Mouse (Mus musculus) midbrain, embryonic 12.5 days (tissue): ENCODE data around the gene Igfbp2. TPM values are rescaled to one million over a fixed set of nuclear protein-coding genes. Genes with fewer than 3 reads are reported as not detected.

Experiments
- ATAC-seq: fragments of 200-750 bp; cut with Nextera tagmentation; 2 replicates; pipeline ENCODE4 v1.8.0; 2017; ENCODE audit warnings: low read depth, moderate TSS enrichment, moderate library complexity; ENCODE audit not compliant: low FRiP score
- H3K27ac ChIP-seq: fragments of 300-500 bp; sonication (generic); replicated peaks from 2 replicates; pipeline ENCODE4 v1.5.1; 2016; ENCODE audit warnings: mild to moderate bottlenecking
- H3K27me3 ChIP-seq: fragments of 300-500 bp; sonication (generic); 2 replicates; pipeline ENCODE4 v1.6.1; 2016; ENCODE audit warnings: mild to moderate bottlenecking
- H3K36me3 ChIP-seq: fragments of 300-500 bp; sonication (generic); 2 replicates; pipeline ENCODE4 v1.6.1; 2016
- H3K4me1 ChIP-seq: fragments of 300-500 bp; sonication (generic); 2 replicates; pipeline ENCODE4 v1.6.1; 2016
- H3K4me2 ChIP-seq: fragments of 300-500 bp; sonication (generic); replicated peaks from 2 replicates; pipeline ENCODE4 v1.6.1; 2016; ENCODE audit warnings: mild to moderate bottlenecking, moderate library complexity
- H3K4me3 ChIP-seq: fragments of 300-500 bp; sonication (generic); 2 replicates; pipeline ENCODE4 v1.5.1; 2016; ENCODE audit warnings: mild to moderate bottlenecking
- H3K9ac ChIP-seq: fragments of 300-500 bp; sonication (generic); replicated peaks from 2 replicates; pipeline ENCODE4 v1.6.1; 2016; ENCODE audit warnings: mild to moderate bottlenecking, moderate library complexity
- H3K9me3 ChIP-seq: fragments of 300-500 bp; sonication (generic); 2 replicates; pipeline ENCODE4 v1.6.1; 2016; ENCODE audit warnings: mild to moderate bottlenecking
- WGBS: fragments of 180-500 bp; shearing (Covaris S2); methylation state at CpG from one replicate; pipeline ENCODE4 v1.1.7; 2016; 5-methylcytosine and 5-hydroxymethylcytosine counted together
- polyA plus RNA-seq: library from polyadenylated mRNA; unstranded; fragments of >200 nt; fragmentation: Nextera tagmentation; extraction: Ambion mirVana; gene quantifications from 2 replicates; pipeline ENCODE4 v1.2.1, GENCODE M21; 2016

Gene Igfbp2
- polyA plus RNA-seq, 1 experiment from 2014 or later = 637 TPM

GRCm38 (mm10) chr1:72819995-72820394, 4.3 kb upstream of the Igfbp2 start:
- no peak for ATAC-seq
- Histone ChIP-seq H3K4me3 (no peak overlapping the region), H3K4me1 (peaks cover 17% of the 10 kb centered on the region), H3K27me3 (peaks cover 10% of the 10 kb centered on the region; the same call in 1 of the 2 replicates), H3K27ac (no peak overlapping the region), H3K9me3 (no peaks in the 10 kb centered on the region), H3K4me2 (no peak overlapping the region), H3K9ac (no peak overlapping the region), H3K36me3 (no peaks in the 10 kb centered on the region)
- 91% methylated on average over 6 of the region's 6 CpGs for WGBS

DNA sequence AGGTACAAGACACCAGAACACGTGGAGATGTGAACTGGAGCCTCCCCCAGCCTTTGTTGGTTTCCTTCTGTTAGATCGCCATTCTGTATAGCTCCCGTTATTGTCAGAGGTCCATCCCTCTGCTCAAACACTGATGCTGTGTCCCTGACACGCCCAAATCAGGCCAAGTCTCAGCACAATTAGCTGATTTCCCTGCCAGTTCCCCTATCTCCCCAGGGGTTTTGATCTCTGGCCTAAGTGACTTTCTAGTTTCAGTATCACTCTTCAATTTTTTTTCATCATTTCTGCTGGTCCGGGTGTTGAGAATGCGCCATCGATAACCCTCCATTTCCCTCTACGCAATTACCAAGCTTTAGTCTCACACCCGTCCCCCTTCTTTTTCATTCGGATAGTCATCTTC, 1.4 kb upstream of the Igfbp2 start:
- ATAC-seq = no peak
- Histone ChIP-seq H3K27me3 (peaks cover 10% of the 10 kb centered on the region; the same call in 1 of the 2 replicates), H3K27ac (peak overlapping the region; percentile 94; the same call in 1 of the 2 replicates), H3K4me2 (no peak overlapping the region), H3K9ac (no peak overlapping the region), H3K4me1 (peaks cover 28% of the 10 kb centered on the region), H3K9me3 (no peaks in the 10 kb centered on the region), H3K4me3 (no peak overlapping the region), H3K36me3 (no peaks in the 10 kb centered on the region)
- WGBS = 62% methylated on average over 10 of the region's 10 CpGs

GRCm38 (mm10) chr1:72824707-72825101, 401 bp downstream of the Igfbp2 start:
- H3K4me2 ChIP-seq = peak overlapping the region; percentile 91
- peaks cover 10% of the 10 kb centered on the region; the same call in 1 of the 2 replicates for H3K27me3 ChIP-seq
- peaks cover 10% of the 10 kb centered on the region for H3K36me3 ChIP-seq
- peak; percentile 46 for ATAC-seq
- H3K9ac ChIP-seq = peak overlapping the region; percentile 94
- H3K9me3 ChIP-seq = no peaks in the 10 kb centered on the region
- H3K4me3 ChIP-seq = peak overlapping the region; percentile 88
- peaks cover 37% of the 10 kb centered on the region for H3K4me1 ChIP-seq
- 0% methylated on average over 37 of the region's 37 CpGs for WGBS
- peak overlapping the region; percentile 94 for H3K27ac ChIP-seq

GRCm38 (mm10) chr1:72825286-72825685, 983 bp downstream of the Igfbp2 start:
- peak overlapping the region; percentile 88 for H3K4me3 ChIP-seq
- peak overlapping the region; percentile 94 for H3K9ac ChIP-seq
- peaks cover 10% of the 10 kb centered on the region; the same call in 1 of the 2 replicates for H3K27me3 ChIP-seq
- under 1% methylated on average over 20 of the region's 20 CpGs for WGBS
- peak overlapping the region; percentile 94 for H3K27ac ChIP-seq
- no peak for ATAC-seq
- H3K4me1 ChIP-seq = peaks cover 40% of the 10 kb centered on the region
- H3K36me3 ChIP-seq = peaks cover 16% of the 10 kb centered on the region
- H3K9me3 ChIP-seq = no peaks in the 10 kb centered on the region
- peak overlapping the region; percentile 91 for H3K4me2 ChIP-seq

GRCm38 (mm10) chr1:72825921-72826320, 1.6 kb downstream of the Igfbp2 start:
- Histone ChIP-seq H3K9me3 (no peaks in the 10 kb centered on the region), H3K27ac (peak overlapping the region; percentile 94), H3K27me3 (peaks cover 10% of the 10 kb centered on the region; the same call in 1 of the 2 replicates), H3K36me3 (peaks cover 22% of the 10 kb centered on the region), H3K4me3 (peak overlapping the region; percentile 88), H3K9ac (peak overlapping the region; percentile 94), H3K4me1 (peaks cover 40% of the 10 kb centered on the region), H3K4me2 (peak overlapping the region; percentile 91)
- WGBS = under 1% methylated on average over 4 of the region's 4 CpGs
- ATAC-seq = no peak

DNA sequence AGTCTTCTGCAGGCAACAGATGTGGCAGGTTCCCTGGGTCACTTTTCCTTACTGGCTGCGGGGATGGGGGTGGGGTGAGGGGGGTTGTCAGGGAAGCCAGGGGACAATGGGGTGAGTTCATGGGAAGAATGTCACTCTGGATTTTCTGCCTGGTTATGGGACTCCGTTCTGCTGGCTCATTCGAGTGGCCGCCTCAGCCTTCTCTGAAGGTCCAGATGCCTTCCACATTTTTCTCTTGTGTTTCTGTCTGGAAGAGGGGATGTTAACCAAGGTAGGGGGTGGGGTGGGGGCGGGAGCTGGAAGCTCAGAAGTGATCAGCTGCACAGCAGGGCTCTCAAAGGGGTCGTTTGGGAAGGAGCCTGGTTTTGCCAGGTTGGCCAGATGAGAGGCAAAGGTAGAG, 2.1 kb downstream of the Igfbp2 start:
- Histone ChIP-seq H3K9ac (peak overlapping the region; percentile 94), H3K4me3 (peak overlapping the region; percentile 88), H3K9me3 (no peaks in the 10 kb centered on the region), H3K36me3 (peaks cover 27% of the 10 kb centered on the region), H3K27ac (peak overlapping the region; percentile 94), H3K27me3 (peaks cover 10% of the 10 kb centered on the region; the same call in 1 of the 2 replicates), H3K4me1 (peaks cover 40% of the 10 kb centered on the region), H3K4me2 (peak overlapping the region; percentile 91)
- ATAC-seq = peak; percentile 34
- 0% methylated on average over 6 of the region's 6 CpGs for WGBS

- Histone ChIP-seq H3K4me1 (peaks cover 40% of the 10 kb centered on the region), H3K27ac (peak overlapping the region; percentile 94), H3K4me2 (peak overlapping the region; percentile 91), H3K9me3 (no peaks in the 10 kb centered on the region), H3K4me3 (peak overlapping the region; percentile 88), H3K27me3 (peaks cover 9% of the 10 kb centered on the region; the same call in 1 of the 2 replicates), H3K9ac (peak overlapping the region; percentile 94), H3K36me3 (peaks cover 27% of the 10 kb centered on the region)
- ATAC-seq = 0 out of 2 replicates have a peak, but pooled peaks have one; percentile 10
- 1% methylated on average over 7 of the region's 7 CpGs for WGBS
These were observed 2.6 kb downstream of the Igfbp2 start for GRCm38 (mm10) chr1:72826931-72827330.

DNA sequence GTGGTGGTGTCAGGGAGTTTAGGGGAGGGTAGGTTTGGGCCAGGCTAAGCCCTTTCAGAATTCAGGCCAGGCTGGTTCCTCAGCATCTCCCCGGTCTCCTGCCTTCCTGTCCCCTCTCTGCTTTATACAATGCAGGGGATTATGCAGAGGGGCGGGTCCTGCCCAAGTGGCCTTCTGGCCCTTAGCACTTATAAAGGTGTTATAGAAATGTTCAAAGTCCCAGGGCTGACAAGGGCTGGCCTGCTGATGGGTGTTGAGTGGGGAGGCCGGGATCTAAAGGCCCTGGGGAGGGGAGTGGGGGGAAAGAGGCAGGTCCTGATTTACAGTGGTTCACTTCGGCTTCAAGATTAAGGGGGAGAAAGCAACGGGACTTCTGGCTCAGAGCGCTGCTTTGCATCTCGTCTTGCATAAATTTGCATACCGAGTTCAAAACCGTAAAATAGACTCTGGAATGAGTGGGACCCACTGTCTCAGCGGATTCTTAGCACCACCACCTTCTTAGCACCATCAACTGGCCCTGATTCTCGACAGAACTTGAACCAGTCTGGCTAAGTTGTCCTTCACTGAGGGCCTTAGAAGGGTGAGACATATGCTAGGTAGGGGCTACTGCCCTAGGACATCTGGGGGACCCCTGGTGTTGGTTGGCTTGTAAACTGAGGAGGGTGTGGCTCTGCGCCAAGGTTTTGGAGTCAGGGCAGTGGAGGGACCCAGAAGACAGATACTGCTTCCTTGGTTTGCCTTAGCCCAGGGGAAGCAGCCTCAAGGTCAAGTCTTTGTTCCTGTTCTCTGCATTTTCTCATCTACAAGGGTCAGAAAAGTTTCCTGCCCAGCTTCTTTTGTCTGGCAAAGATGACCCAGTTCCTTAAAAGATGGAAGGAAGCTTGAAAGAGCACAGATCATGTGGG, 3.4 kb downstream of the Igfbp2 start:
- WGBS = 15% methylated on average over 12 of the region's 12 CpGs
- ATAC-seq = peak; percentile 53
- peaks cover 2% of the 10 kb centered on the region; the same call in 1 of the 2 replicates for H3K27me3 ChIP-seq
- peak overlapping the region; percentile 88 for H3K4me3 ChIP-seq
- peak overlapping the region; percentile 91 for H3K4me2 ChIP-seq
- peaks cover 43% of the 10 kb centered on the region for H3K4me1 ChIP-seq
- peak overlapping the region; percentile 94 for H3K9ac ChIP-seq
- H3K27ac ChIP-seq = peak overlapping the region; percentile 94
- no peaks in the 10 kb centered on the region for H3K9me3 ChIP-seq
- H3K36me3 ChIP-seq = peaks cover 27% of the 10 kb centered on the region

DNA sequence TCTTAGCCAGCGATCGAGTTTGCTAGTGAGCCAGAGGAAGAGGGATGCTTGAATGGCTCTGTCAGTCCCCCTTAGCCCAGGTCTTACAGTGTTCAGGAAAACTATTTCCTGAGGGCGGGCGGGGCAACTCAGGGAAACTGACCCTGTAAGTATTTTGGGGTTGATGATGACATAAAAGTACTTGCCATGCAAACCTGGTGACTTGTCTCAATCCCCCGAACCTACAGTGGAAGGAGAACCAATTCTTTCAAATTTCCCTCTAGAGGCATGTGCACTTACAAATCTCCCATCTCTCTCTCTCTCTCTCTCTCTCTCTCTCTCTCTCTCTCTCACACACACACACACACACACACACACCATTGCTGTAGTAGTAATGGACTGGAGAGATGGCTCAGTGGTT, 4.5 kb downstream of the Igfbp2 start:
- no peak overlapping the region for H3K9ac ChIP-seq
- 98% methylated on average over 5 of the region's 5 CpGs for WGBS
- no peak overlapping the region for H3K4me3 ChIP-seq
- no peaks in the 10 kb centered on the region for H3K9me3 ChIP-seq
- H3K4me1 ChIP-seq = peaks cover 39% of the 10 kb centered on the region
- ATAC-seq = no peak
- peaks cover 38% of the 10 kb centered on the region for H3K36me3 ChIP-seq
- no peak overlapping the region for H3K27ac ChIP-seq
- H3K27me3 ChIP-seq = no peaks in the 10 kb centered on the region
- H3K4me2 ChIP-seq = no peak overlapping the region

GRCm38 (mm10) chr1:72830485-72830884, 6.2 kb downstream of the Igfbp2 start:
- 89% methylated on average over 2 of the region's 2 CpGs for WGBS
- Histone ChIP-seq H3K27ac (no peak overlapping the region), H3K9ac (no peak overlapping the region), H3K4me1 (peaks cover 39% of the 10 kb centered on the region), H3K4me2 (no peak overlapping the region), H3K4me3 (no peak overlapping the region), H3K9me3 (no peaks in the 10 kb centered on the region), H3K27me3 (no peaks in the 10 kb centered on the region), H3K36me3 (peaks cover 51% of the 10 kb centered on the region)
- no peak for ATAC-seq

DNA sequence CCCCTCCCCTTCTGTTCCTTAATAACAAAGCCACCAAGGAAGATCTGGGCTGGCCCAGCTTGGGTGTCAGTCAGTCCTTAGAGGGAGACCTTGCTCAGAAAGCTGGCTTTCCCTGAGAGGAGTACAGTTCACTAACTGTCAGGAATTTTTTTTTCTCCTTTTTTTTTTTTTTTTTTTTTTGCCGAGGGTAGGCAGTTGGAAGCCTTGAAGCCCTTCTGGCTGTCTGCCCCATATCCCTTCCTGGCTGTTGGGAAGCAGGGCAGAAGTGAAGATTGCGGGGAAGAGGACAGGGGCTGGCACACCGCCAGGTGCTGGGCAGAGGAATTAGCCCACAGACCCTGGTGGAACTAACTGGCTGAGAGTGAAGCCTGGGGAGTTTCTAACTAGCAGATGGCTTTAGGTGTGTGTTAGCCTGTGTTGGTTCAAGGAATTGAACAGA, 8.4 kb downstream of the Igfbp2 start:
- no peaks in the 10 kb centered on the region for H3K27me3 ChIP-seq
- 0 out of 2 replicates have a peak overlapping the region, but pooled peaks have one; percentile 11 for H3K27ac ChIP-seq
- no peak overlapping the region for H3K4me2 ChIP-seq
- peaks cover 21% of the 10 kb centered on the region for H3K4me1 ChIP-seq
- peaks cover 68% of the 10 kb centered on the region for H3K36me3 ChIP-seq
- no peaks in the 10 kb centered on the region for H3K9me3 ChIP-seq
- 71% methylated on average over 3 of the region's 3 CpGs for WGBS
- ATAC-seq = no peak
- H3K4me3 ChIP-seq = no peak overlapping the region
- no peak overlapping the region for H3K9ac ChIP-seq

- Histone ChIP-seq H3K9ac (no peak overlapping the region), H3K4me1 (peaks cover 15% of the 10 kb centered on the region), H3K4me3 (no peak overlapping the region), H3K36me3 (peaks cover 73% of the 10 kb centered on the region), H3K9me3 (no peaks in the 10 kb centered on the region), H3K27ac (no peak overlapping the region), H3K4me2 (no peak overlapping the region), H3K27me3 (no peaks in the 10 kb centered on the region)
- 79% methylated on average over 4 of the region's 4 CpGs for WGBS
- ATAC-seq = no peak
These were observed 9.3 kb downstream of the Igfbp2 start for GRCm38 (mm10) chr1:72833563-72833962.
